Comparison of ENCODE assay signal across 24 mouse cellular contexts in genomic region chr12:111329281-111329680, GRCm38 (mm10). TPM values are rescaled to one million over a fixed set of nuclear protein-coding genes. Genes with fewer than 3 reads are reported as not detected.
DNase-seq lines count a peak whose midpoint lies in the region; ATAC-seq lines count a peak whose summit lies in the region.
"Had no signal": no experiment of that assay in that cellular context is flagged by ENCODE, and none has a peak within 500 bp of the region (broad histone marks: within the 10 kb centered on the region; RNA-seq: fewer than 3 reads in every experiment).

No protein-coding gene starts in this region.

- peaks cover 40% of the 10 kb centered on the region for H3K4me1 ChIP-seq in megakaryocyte, embryonic 14.5 days
- H3K4me1 ChIP-seq: forebrain, embryonic 10.5 days; forebrain, embryonic 13.5 days; hindbrain, embryonic 12.5 days; hindbrain, embryonic 15.5 days had no signal

- ATAC-seq in megakaryocyte, adult 5-6 weeks (ENCODE audit: poor library complexity, severe bottlenecking), result no peak
- ATAC-seq: forebrain, embryonic 13.5 days; forebrain, embryonic 16.5 days had no signal

- H3K27me3 ChIP-seq in megakaryocyte, embryonic 14.5 days (replicated peaks), result peaks cover 60% of the 10 kb centered on the region
- H3K27me3 ChIP-seq: forebrain, embryonic 13.5 days; hindbrain, embryonic 12.5 days; hindbrain, embryonic 15.5 days had no signal

- peak; percentile 56 for DNase-seq in kidney, adult 11 months
- no peak for DNase-seq in kidney, postnatal 14 days
- peak; percentile 50 to 56 for DNase-seq in kidney, adult 8-10 months
- DNase-seq in kidney, postnatal 10 days, result no peak
- peak; percentile 62 for DNase-seq in yolk sac, embryonic 10.5 days (ENCODE audit: low spot score)
- DNase-seq: adrenal gland, adult 2 months; adrenal gland, postnatal 14 days; B cell, adult 2 months; cerebellum, adult 11 months; cerebellum, adult 2 months; cerebellum, postnatal 10 days; gastrocnemius, postnatal 14 days; heart, adult 11 months had no signal

- peak overlapping the region; percentile 64 for H3K4me3 ChIP-seq in megakaryocyte, embryonic 14.5 days (replicated peaks)
- H3K4me3 ChIP-seq: forebrain, embryonic 10.5 days; forebrain, embryonic 13.5 days; hindbrain, embryonic 12.5 days; hindbrain, embryonic 15.5 days had no signal

- peaks cover 11% of the 10 kb centered on the region for H3K9me3 ChIP-seq in megakaryocyte, embryonic 14.5 days
- H3K9me3 ChIP-seq: forebrain, embryonic 10.5 days; forebrain, embryonic 13.5 days; hindbrain, embryonic 12.5 days; hindbrain, embryonic 15.5 days had no signal

- peaks cover 88% of the 10 kb centered on the region for H3K36me3 ChIP-seq in megakaryocyte, embryonic 14.5 days (replicated peaks; ENCODE audit: low read length)

RNA-seq across cellular contexts. Expression of gene Cdc42bpb, which starts 48.2 kb away (rescaled TPM):
- 113 and 131 TPM in 2 replicates for polyA plus RNA-seq in megakaryocyte, embryonic 14.5 days (2012; ENCODE audit: insufficient read depth, low replicate concordance)
- 22.0 and 24.6 TPM in 2 replicates for total RNA-seq in megakaryocyte, adult 5-6 weeks (2015)
- total RNA-seq in megakaryocyte, adult 5-6 weeks (2017), result 12.4 and 14.2 TPM in 2 replicates
- total RNA-seq: MEL had no signal

RNA-seq across cellular contexts. Expression of gene Amn, which starts 58.4 kb away (rescaled TPM):
- 2.9 TPM in 2 replicates for polyA plus RNA-seq in megakaryocyte, embryonic 14.5 days (2012; ENCODE audit: insufficient read depth, low replicate concordance)
- total RNA-seq in megakaryocyte, adult 5-6 weeks (2015), result 0.13 TPM in 1 of 2 replicates, not detected in the other
- not detected in 2 replicates for total RNA-seq in megakaryocyte, adult 5-6 weeks (2017)
- total RNA-seq: adrenal gland, adult 2 months; adrenal gland, postnatal 14 days; gastrocnemius, adult 18-20 months; heart, postnatal 25 days; hematopoietic stem cell, adult 5-6 weeks had no signal

Comparison
In these comparisons a context has a peak if more than half of its experiments do, and no peak if none do; other contexts are left out.
1. DNase-seq: peak in kidney, adult 11 months (single experiment), kidney, adult 8-10 months (2 of 2) and yolk sac, embryonic 10.5 days (single experiment); none in kidney, postnatal 14 days (single experiment) and kidney, postnatal 10 days (single experiment).